Mouse (Mus musculus) gastrocnemius, postnatal 14 days (tissue): ENCODE results near the gene Tprgl. TPM values are rescaled to one million over a fixed set of nuclear protein-coding genes. Genes with fewer than 3 reads are reported as not detected.

Experiments
- DNase-seq: peaks from one replicate; pipeline ENCODE4 v3.0.0; 2021; ENCODE audit warnings: mixed read lengths
- intact Hi-C: fragments of 180-260 bp; cut with DNase I; formaldehyde crosslinking; loops from one replicate; pipeline ENCODE4 v1.15.1; 2025; ENCODE audit warnings: low total_unique reads
- total RNA-seq, 2 experiments: library from RNA; stranded (reverse); gene quantifications; 2 replicates each; pipeline ENCODE4 v1.2.3; 2021

Tprgl gene
- total RNA-seq, 2 experiments from 2014 or later: 81.7 to 84.5 TPM

GRCm38 (mm10) chr4:154127273-154127672 lies 33.2 kb downstream of the Tprgl start:
- DNase-seq: no peak
- intact Hi-C loops: no loop called here

GRCm38 (mm10) chr4:154125202-154125601 lies 35.3 kb downstream of the Tprgl start:
- intact Hi-C loops: no loop called here
- no peak for DNase-seq

- intact Hi-C loops: no loop called here
- no peak for DNase-seq
Measured at GRCm38 (mm10) chr4:154123553-154123952, 36.9 kb downstream of the Tprgl start.

GRCm38 (mm10) chr4:154122374-154122773 lies 38.1 kb downstream of the Tprgl start:
- DNase-seq: no peak
- intact Hi-C loops: no loop called here

- intact Hi-C loops: no loop called here
Measured at GRCm38 (mm10) chr4:154121800-154122199, 38.7 kb downstream of the Tprgl start.

GRCm38 (mm10) chr4:154119208-154119607 lies 41.3 kb downstream of the Tprgl start:
- intact Hi-C loops: no loop called here
- DNase-seq: no peak

More at GRCm38 (mm10) chr4:154121800-154122199, 38.7 kb downstream of the Tprgl start:
- no peak for DNase-seq

- intact Hi-C loops: no loop called here
- no peak for DNase-seq
Measured at GRCm38 (mm10) chr4:154118782-154119181, 41.7 kb downstream of the Tprgl start.

GRCm38 (mm10) chr4:154116421-154116820 lies 44.0 kb downstream of the Tprgl start:
- intact Hi-C loops: no loop called here
- DNase-seq: no peak

- intact Hi-C loops: no loop called here
- no peak for DNase-seq
Measured at GRCm38 (mm10) chr4:154109850-154110243, 50.6 kb downstream of the Tprgl start.

GRCm38 (mm10) chr4:154109216-154109849 lies 51.1 kb downstream of the Tprgl start:
- intact Hi-C loops: no loop called here
- no peak for DNase-seq

Other genes with a start within 250 kb of the Tprgl start
- gene A430005L14Rik, start 203.4 kb downstream of the Tprgl start, total RNA-seq: 10 to 100 TPM in 1 of 2 experiments, 1 to 10 TPM in 1; 9.6 to 10.1 TPM
- gene Dffb, start 185.5 kb downstream of the Tprgl start, total RNA-seq: 1 to 10 TPM; 1.3 to 1.8 TPM
- gene Cep104, start 185.5 kb downstream of the Tprgl start, total RNA-seq: 10 to 100 TPM; 15.2 to 15.3 TPM
- gene Lrrc47, start 148.9 kb downstream of the Tprgl start, total RNA-seq: 10 to 100 TPM; 20.6 to 27.7 TPM
- gene Smim1, start 134.4 kb downstream of the Tprgl start, total RNA-seq: 1 to 10 TPM; 4.0 to 6.3 TPM
- not detected for gene Ccdc27, start 118.0 kb downstream of the Tprgl start, total RNA-seq
- under 1 TPM in 1 of 2 experiments, not detected in 1; 0.10 TPM for gene Trp73, start 20.5 kb downstream of the Tprgl start, total RNA-seq
- 1 to 10 TPM; 7.7 to 8.8 TPM for gene Wrap73, start 18.3 kb downstream of the Tprgl start, total RNA-seq
- 1 to 10 TPM; 2.9 to 3.4 TPM for gene Megf6, start 10.1 kb upstream of the Tprgl start, total RNA-seq
- gene Arhgef16, start 141.0 kb upstream of the Tprgl start, total RNA-seq: 1 to 10 TPM in 1 of 2 experiments, under 1 TPM in 1; 0.75 to 1.1 TPM
- not detected for gene B230104I21Rik, start 175.5 kb upstream of the Tprgl start, total RNA-seq